Mouse (Mus musculus): ENCODE data around the gene Zdhhc5. TPM values are rescaled to one million over a fixed set of nuclear protein-coding genes. Genes with fewer than 3 reads are reported as not detected.

The Zdhhc5 gene
- polyA plus RNA-seq, 1 experiment from 2014 or later, result 22.8 TPM

GRCm38 (mm10) chr2:84742451-84743283 is 27.7 kb upstream of the Zdhhc5 start:
- DNase-seq (ENCODE audit: low spot score), result peak; percentile 98
- peaks cover 8% of the 10 kb centered on the region for H3K27me3 ChIP-seq (ENCODE audit: low read depth, poor library complexity, severe bottlenecking)
- peaks cover 61% of the 10 kb centered on the region for H3K4me1 ChIP-seq

GRCm38 (mm10) chr2:84741841-84742450 is 27.0 kb upstream of the Zdhhc5 start:
- Histone ChIP-seq H3K9me3 (replicated peaks) (no peaks in the 10 kb centered on the region), H3K27me3 (ENCODE audit: low read depth, poor library complexity, severe bottlenecking) (peaks cover 5% of the 10 kb centered on the region; the same call in 1 of the 2 replicates), H3K4me3 (peak overlapping the region; percentile 92), H3K36me3 (peaks cover 23% of the 10 kb centered on the region), H3K27ac (replicated peaks) (peak overlapping the region; percentile 100), H3K4me1 (peaks cover 68% of the 10 kb centered on the region)
- 2% methylated on average over 5 of the region's 5 CpGs for WGBS
- no peak for DNase-seq (ENCODE audit: low spot score)

More at GRCm38 (mm10) chr2:84742451-84743283, 27.7 kb upstream of the Zdhhc5 start:
- Histone ChIP-seq H3K27ac (replicated peaks) (peak overlapping the region; percentile 100), H3K36me3 (peaks cover 23% of the 10 kb centered on the region), H3K4me3 (peak overlapping the region; percentile 92), H3K9me3 (replicated peaks) (no peaks in the 10 kb centered on the region)
- WGBS, result under 1% methylated on average over 26 of the region's 26 CpGs

GRCm38 (mm10) chr2:84740608-84741333 is 25.8 kb upstream of the Zdhhc5 start:
- peaks cover 80% of the 10 kb centered on the region for H3K4me1 ChIP-seq
- 81% methylated on average over 15 of the region's 15 CpGs for WGBS
- no peaks in the 10 kb centered on the region for H3K9me3 ChIP-seq (replicated peaks)
- peak; percentile 25 for DNase-seq (ENCODE audit: low spot score)
- peak overlapping the region; percentile 100 for H3K27ac ChIP-seq (replicated peaks)
- H3K4me3 ChIP-seq, result peak overlapping the region; percentile 92
- H3K27me3 ChIP-seq (ENCODE audit: low read depth, poor library complexity, severe bottlenecking), result no peaks in the 10 kb centered on the region
- H3K36me3 ChIP-seq, result peaks cover 23% of the 10 kb centered on the region

- DNase-seq (ENCODE audit: low spot score), result peak; percentile 72
- peak overlapping the region; percentile 66 for H3K4me3 ChIP-seq
- 1% methylated on average over 12 of the region's 12 CpGs for whole genome bisulfite sequencing
- no peaks in the 10 kb centered on the region for H3K9me3 ChIP-seq (replicated peaks)
- H3K27me3 ChIP-seq (ENCODE audit: low read depth, poor library complexity, severe bottlenecking), result no peaks in the 10 kb centered on the region
- H3K36me3 ChIP-seq, result peaks cover 23% of the 10 kb centered on the region
- peak overlapping the region; percentile 92 for H3K27ac ChIP-seq (replicated peaks)
- H3K4me1 ChIP-seq, result peaks cover 93% of the 10 kb centered on the region
These were observed 23.4 kb upstream of the Zdhhc5 start for GRCm38 (mm10) chr2:84738271-84738911.

- WGBS, result 3% methylated on average over 8 of the region's 8 CpGs
- no peaks in the 10 kb centered on the region for H3K9me3 ChIP-seq (replicated peaks)
- DNase-seq (ENCODE audit: low spot score), result peak; percentile 75
- H3K4me3 ChIP-seq, result peak overlapping the region; percentile 66
- H3K27ac ChIP-seq (replicated peaks), result peak overlapping the region; percentile 92
- H3K27me3 ChIP-seq (ENCODE audit: low read depth, poor library complexity, severe bottlenecking), result no peaks in the 10 kb centered on the region
- H3K4me1 ChIP-seq, result peaks cover 94% of the 10 kb centered on the region
- peaks cover 23% of the 10 kb centered on the region for H3K36me3 ChIP-seq
These were observed 22.5 kb upstream of the Zdhhc5 start for GRCm38 (mm10) chr2:84737451-84737925.

- Histone ChIP-seq H3K4me1 (peaks cover 84% of the 10 kb centered on the region), H3K9me3 (replicated peaks) (no peaks in the 10 kb centered on the region), H3K4me3 (peak overlapping the region; percentile 66), H3K27me3 (ENCODE audit: low read depth, poor library complexity, severe bottlenecking) (no peaks in the 10 kb centered on the region), H3K27ac (replicated peaks) (peak overlapping the region; percentile 92), H3K36me3 (peaks cover 17% of the 10 kb centered on the region)
- DNase-seq (ENCODE audit: low spot score), result peak; percentile 54
- whole genome bisulfite sequencing, result 7% methylated on average over 27 of the region's 27 CpGs
These were observed 21.6 kb upstream of the Zdhhc5 start for GRCm38 (mm10) chr2:84736312-84737161.

GRCm38 (mm10) chr2:84735346-84735920 is 20.5 kb upstream of the Zdhhc5 start:
- no peaks in the 10 kb centered on the region for H3K9me3 ChIP-seq (replicated peaks)
- peaks cover 6% of the 10 kb centered on the region for H3K36me3 ChIP-seq
- no peaks in the 10 kb centered on the region for H3K27me3 ChIP-seq (ENCODE audit: low read depth, poor library complexity, severe bottlenecking)
- H3K27ac ChIP-seq (replicated peaks), result peak overlapping the region; percentile 92
- peak; percentile 46 for DNase-seq (ENCODE audit: low spot score)
- 22% methylated on average over 7 of the region's 7 CpGs for WGBS
- peak overlapping the region; percentile 66 for H3K4me3 ChIP-seq
- peaks cover 73% of the 10 kb centered on the region for H3K4me1 ChIP-seq

- DNase-seq (ENCODE audit: low spot score), result no peak
- peak overlapping the region; percentile 66 for H3K4me3 ChIP-seq
- H3K27ac ChIP-seq (replicated peaks), result peak overlapping the region; percentile 92
- H3K36me3 ChIP-seq, result peaks cover under 1% of the 10 kb centered on the region
- H3K9me3 ChIP-seq (replicated peaks), result no peaks in the 10 kb centered on the region
- 4% methylated on average over 2 of the region's 2 CpGs for WGBS
- no peaks in the 10 kb centered on the region for H3K27me3 ChIP-seq (ENCODE audit: low read depth, poor library complexity, severe bottlenecking)
- H3K4me1 ChIP-seq, result peaks cover 68% of the 10 kb centered on the region
These were observed 19.9 kb upstream of the Zdhhc5 start for GRCm38 (mm10) chr2:84734919-84735318.

- peaks cover 63% of the 10 kb centered on the region for H3K4me1 ChIP-seq
- peak overlapping the region; percentile 92 for H3K27ac ChIP-seq (replicated peaks)
- WGBS, result under 1% methylated on average over 11 of the region's 11 CpGs
- H3K27me3 ChIP-seq (ENCODE audit: low read depth, poor library complexity, severe bottlenecking), result no peaks in the 10 kb centered on the region
- H3K4me3 ChIP-seq, result peak overlapping the region; percentile 66
- peak; percentile 68 for DNase-seq (ENCODE audit: low spot score)
- no peaks in the 10 kb centered on the region for H3K36me3 ChIP-seq
- no peaks in the 10 kb centered on the region for H3K9me3 ChIP-seq (replicated peaks)
These were observed 19.4 kb upstream of the Zdhhc5 start for GRCm38 (mm10) chr2:84734351-84734864.

- DNase-seq (ENCODE audit: low spot score), result peak; percentile 58
- peak within 1 kb of the TSS; percentile 92 for H3K27ac ChIP-seq (replicated peaks)
- 5% methylated on average over 8 of the region's 8 CpGs for WGBS
- H3K36me3 ChIP-seq, result no peaks in the 10 kb centered on the region
- peaks cover 56% of the 10 kb centered on the region for H3K4me1 ChIP-seq
- H3K27me3 ChIP-seq (ENCODE audit: low read depth, poor library complexity, severe bottlenecking), result no peaks in the 10 kb centered on the region
- H3K9me3 ChIP-seq (replicated peaks), result no peaks in the 10 kb centered on the region
- peak within 1 kb of the TSS; percentile 66 for H3K4me3 ChIP-seq
These were observed 18.8 kb upstream of the Zdhhc5 start, which contains the start of gene Ypel4 for GRCm38 (mm10) chr2:84733579-84734300. Ypel4 (plus strand) TSS chr2:84734058.

Measured in midbrain, embryonic 10.5 days (tissue).